Mouse (Mus musculus) right cerebral cortex, adult 18-20 months (tissue): ENCODE data around the gene Krt76.

Source experiments
- DNase-seq: peaks from one replicate; pipeline ENCODE4 v3.0.0; 2022; ENCODE audit warnings: mixed read lengths

The Krt76 gene

DNA sequence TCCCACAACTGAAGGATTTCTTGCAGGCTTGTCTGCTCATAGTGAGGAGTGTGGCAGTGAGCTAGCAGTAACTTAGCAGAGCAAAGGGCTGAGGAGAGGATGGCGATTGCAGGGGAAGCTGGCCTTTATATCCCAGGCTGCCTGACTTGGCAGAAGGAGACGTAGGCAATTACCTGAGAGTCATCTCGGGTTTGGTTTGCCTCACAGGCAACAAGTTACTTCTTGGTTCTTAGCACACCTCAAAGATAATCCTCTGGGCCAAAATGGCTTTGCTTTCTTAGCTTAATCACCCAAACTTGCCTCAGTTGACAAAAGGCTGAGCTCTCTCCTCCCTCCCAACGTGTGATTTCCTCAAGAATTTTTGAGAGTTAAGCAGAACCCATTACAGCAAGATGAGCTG, at the start of gene Krt76:
Krt76 (minus strand) TSS at position 101 of the 400 bp plus-strand sequence.
- DNase-seq: no peak

DNA sequence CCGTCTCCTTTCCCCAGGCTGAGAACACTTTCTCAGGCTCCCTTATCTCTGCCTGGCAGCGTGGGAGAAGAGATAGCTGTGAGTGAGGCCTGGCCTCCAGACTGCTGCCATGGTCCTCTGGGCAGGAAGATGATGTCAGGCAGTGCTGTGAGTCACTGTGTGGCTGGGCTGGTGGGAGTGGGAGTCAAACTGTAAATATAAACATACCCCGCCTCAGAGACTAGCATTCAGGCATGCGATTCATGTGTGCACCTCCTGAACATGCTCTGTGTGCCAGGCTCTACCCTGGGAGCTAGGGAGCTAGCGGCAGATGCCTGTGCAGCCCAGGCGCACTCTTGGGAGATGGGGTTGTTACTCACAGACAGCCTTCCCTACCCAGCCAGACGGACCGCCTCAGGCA, 49.2 kb upstream of the Krt76 start:
- DNase-seq: peak; percentile 7

DNA sequence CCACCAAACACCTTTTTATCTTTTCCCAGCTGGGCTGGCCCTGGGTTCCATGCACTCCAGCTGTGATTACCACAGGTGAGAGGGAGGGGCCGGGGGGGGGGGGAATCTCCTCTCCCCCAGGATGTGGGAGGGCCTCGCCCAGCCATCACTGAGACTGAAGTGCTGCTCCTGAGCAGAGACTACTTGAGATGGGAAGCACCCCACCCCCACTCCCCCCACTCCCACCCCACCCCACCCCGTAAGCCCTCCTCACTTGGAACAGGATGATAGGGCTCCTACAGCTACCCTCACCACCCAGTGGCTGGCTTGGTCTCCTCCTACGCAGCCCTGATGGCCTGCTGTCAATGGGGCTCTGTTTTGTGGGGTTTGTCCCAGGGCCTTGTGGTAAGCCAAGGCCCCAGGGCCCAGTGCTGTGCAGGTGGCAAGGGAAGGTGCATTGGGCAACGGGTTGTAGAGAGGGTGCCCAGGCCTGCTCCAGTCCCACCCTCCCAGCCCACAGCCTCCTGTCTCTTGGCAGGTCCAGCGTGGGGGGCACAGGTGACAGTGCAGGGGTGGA, 47.6 kb upstream of the Krt76 start, which contains the start of gene Krt79:
Krt79 (minus strand) TSS at position 51 of the 556 bp plus-strand sequence.
- DNase-seq: no peak

DNA sequence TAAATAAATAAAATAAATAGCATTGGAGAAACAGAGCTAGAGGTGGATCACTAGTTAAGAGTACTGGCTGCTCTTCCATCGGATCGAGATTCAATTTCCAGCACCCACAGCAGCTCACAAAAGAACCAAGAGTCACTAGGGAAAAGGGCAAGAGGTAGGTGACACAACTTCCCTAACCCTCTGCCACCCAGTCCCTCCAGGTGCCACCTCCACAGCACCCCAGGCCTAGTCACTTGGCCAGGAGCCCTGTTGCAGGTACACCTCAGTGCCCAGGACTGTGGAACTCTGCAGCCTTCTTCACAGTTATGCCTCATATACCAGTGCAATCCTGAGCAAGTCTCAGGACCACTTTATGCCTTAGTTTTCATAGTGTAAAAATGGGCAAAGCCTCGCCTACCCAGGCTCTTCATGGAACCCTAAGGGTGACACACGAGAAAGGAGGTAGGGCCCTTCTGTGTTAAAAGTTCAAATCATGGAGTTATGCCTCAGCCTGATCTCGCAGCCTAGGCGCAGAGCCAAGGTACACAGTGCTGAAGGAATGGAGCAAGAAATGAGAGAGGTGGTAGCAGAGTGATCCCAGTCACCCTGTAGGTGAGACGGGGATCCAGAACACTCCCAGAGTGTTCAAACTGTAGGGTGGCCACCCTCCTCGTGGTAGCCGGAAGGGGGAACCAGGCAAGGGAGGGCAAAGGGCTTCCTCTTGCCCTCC, 46.0 kb upstream of the Krt76 start:
- no peak for DNase-seq

DNA sequence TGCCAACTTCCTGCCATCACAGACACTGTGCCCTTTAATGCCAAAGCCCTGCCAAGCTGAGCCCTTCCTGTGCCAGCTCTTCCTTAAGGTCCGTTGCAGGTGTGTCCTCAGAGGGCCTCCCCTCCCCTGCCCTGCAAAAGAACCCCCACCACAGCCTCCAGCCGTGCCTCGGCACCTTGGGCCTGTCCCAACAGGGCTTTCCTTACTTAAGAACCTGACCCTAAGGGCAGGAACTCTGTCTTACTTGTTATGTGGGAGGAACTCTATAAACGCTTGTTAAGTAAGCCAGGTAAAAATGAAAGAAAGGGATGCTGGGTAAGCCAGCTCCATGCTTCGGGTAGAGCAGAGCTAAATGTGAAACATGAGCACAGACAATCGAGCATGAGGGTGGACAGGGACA, 40.3 kb upstream of the Krt76 start:
- DNase-seq: no peak

DNA sequence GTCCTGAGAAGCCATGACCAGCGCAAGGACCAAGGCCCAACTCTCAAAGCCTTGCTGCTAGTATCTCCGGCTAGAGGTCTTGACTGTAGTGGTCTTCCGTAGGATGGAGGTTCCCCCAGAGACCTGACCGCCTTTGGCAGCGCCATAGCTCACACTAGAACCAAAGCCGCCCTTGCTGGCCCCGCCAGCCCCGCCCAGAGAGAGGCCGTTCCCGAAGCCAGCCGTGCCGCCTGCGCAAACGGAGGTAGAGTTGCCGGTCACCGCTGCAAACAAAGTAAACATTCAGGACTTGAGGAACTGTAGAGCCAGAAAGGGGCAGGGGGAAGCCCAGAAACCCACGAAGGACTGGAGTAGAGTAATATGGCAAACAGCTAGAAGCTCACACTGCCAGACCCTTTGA, 36.9 kb upstream of the Krt76 start:
- no peak for DNase-seq

DNA sequence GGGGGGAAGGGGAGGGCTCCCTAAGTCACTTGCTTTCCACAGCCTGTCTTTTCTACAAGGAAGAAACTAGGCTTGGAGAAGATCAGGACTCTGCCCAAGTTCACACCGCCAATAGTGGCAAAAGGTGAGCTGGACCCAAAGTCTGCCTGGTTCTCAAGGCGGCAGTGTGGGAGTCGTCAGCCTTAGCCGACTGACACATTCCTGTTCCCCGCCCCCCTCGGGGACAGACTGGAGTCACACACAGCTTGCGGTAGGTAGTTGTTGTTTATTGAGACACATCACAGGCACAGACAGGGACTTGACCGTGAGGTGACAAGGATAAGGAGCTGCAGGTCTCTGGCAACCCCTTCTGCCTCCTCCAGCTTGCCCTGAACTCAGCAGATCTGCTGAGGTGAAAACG, 36.4 kb upstream of the Krt76 start:
- DNase-seq: no peak

DNA sequence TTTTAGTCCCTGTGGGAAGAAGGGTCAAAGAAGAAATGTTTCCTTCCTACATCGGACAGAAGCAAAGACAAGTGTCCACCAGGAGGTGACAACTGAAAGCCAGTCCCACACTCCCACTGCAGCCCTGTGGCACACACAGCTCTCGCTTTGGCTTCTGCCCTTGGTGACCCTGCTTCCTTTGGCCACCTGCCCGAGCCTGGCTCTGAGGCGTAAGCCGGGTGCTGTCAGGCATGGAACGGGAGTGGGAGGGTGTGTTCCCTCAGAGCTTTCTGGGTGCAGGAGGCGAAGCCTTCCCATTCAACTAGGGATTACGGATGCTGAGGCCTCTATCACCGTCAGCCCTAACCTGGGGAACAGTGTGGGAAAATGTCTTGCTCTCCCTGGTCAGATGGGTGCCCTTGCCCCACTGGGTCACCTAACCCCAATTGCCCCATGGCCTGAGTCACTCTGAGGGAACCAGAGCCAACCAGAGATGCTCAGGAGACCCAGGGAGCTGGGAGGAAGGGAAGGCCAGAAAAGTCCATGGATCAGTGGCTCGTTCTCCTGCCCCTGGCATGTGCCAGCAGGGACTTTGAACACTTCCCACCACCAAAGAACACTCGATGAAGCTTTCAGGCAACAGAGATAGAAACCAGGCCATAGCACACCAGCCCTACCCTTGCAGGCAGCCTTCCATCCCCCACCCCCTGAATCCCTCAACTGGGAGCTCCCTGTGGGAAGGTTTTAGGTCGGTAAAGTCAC, 34.8 kb upstream of the Krt76 start:
- no peak for DNase-seq

DNA sequence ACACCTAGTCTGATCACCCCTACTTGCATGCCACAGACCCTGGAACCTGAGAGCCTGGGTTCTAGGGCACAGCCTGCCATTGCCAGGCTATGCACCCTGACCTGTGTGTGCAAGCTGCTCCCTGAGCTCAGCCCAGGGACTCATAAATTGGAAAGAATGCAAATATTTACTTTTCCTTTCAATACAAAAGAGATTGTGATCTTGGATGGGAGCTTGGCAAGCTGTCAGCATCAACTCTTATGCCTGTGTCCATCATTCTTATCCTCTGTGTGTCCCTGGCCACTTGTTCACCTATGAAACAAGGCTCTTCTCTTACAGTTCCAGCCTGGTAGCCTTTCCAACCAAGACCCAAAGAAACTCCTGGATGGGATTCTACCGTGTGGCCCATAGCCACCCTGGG, 32.3 kb upstream of the Krt76 start:
- no peak for DNase-seq

- DNase-seq: no peak
Measured at GRCm38 (mm10) chr15:101924635-101925034, 31.9 kb upstream of the Krt76 start, which contains the start of gene Krt4. TSS of gene Krt4 (minus strand) at chr15:101924735.

DNA sequence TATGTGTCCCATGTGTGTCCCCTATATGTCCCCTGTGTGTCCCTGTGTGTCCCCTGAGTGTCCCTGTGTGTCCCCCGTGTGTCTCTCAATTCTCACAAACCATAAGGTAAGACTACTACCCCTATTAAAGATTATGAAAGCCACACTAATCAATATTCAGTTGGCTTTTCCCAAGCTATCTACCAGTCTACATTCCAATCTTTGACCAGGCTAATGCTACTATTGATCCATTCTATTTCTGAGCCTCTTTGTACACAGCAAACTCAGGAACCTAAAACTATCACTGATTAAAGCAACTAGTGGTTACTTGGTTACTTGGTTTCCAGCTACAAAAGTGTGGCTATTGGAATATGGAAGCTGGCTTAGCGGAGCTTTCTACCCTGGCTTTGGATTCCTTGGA, 29.6 kb upstream of the Krt76 start:
- DNase-seq: no peak

DNA sequence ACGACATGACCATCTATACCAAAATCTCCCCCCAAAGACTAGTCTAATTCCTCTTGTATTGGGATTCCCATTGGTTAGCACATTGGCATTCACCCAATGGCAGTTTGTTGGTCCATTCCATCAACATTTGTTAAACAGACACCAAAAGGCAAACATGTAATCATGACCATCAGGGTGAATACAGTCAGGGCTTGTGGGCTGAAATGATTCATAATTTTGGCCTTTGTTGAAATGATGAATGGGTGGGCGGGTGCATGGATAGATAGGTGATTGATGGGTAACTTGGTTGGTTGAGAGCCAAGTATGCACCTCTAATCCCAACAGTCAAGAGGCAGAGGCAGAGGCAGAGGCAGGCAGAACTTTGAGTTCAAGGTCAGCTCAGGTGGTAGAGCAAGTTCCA, 23.4 kb upstream of the Krt76 start:
- DNase-seq: no peak

DNA sequence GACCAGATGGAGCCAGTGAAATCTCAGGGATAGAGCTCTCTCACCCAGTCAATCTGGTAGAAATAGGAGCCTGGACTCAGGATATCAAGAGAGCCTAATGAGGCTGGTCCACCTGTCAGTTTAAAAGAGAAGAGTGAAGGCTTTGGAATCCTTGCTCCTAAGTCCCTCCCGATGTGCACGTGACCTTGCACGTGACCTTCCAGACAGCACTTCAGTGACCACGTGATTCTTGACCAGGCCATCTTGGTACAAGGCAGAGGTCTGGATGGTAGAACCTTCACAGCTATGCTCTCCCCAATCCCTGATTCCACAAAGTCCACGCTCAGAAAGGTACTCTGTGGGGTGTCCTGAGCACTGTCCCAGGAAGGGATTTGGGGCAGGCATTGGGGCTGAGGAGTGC, 12.1 kb upstream of the Krt76 start:
- no peak for DNase-seq

- no peak for DNase-seq
Measured at GRCm38 (mm10) chr15:101902171-101903149, 9.7 kb upstream of the Krt76 start.

DNA sequence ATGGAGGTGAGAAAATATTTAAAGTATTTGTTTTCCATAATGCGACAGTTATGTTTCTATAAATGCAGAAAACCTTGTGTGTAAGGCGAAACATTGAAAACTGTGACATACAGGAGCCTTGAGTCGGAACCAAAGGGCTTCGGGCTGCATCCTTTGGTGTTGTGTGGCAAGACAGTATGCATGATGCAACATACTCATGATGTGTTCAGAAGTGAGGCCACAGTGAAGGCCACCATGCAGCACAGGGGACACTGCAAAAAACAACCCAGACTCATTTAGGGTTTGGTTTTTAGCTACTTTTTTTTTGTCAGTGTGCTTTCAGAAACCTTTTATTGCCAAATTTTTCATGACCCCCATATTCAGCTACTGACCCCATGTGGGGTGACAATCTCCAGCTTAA, 2.5 kb upstream of the Krt76 start:
- DNase-seq: no peak

DNA sequence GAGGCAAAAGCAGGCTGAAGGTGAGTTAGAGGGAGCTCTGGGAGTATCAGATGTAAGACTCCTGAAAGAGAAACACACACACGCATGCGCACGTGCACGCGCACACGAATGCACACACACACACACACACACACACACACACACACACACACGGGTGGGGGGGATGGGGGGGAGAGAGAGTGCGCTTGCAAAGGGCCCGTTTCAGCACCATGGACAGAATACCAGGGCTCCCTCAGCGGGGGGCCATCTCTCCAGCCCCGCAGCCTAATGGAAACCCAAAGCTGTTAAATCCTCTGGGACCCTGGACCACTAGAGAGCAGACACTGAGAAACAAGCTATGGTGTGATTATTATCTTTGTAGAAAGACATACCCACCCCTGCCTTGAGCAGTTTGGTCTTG, 12.9 kb downstream of the Krt76 start:
- DNase-seq: no peak

DNA sequence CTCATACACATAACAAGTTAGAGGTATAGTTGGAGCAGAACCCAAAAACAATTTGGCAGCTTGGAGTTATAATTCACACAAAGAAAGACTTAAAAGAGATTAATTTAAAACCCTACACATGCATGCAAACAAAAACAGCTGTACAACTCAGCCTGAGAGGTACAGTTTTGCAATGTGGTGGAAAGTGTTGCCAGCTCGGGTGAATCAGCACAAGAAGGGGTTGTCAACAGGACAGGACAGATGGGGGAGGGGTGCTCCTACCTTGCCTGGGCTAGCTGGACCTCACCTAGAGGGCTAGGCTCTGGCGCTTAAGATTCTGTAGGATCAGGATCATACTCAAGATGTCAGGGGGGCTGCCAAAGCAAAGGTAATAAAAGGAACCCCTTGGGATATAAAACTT, 14.7 kb downstream of the Krt76 start:
- no peak for DNase-seq

GRCm38 (mm10) chr15:101874383-101874782, 18.3 kb downstream of the Krt76 start:
- no peak for DNase-seq

DNA sequence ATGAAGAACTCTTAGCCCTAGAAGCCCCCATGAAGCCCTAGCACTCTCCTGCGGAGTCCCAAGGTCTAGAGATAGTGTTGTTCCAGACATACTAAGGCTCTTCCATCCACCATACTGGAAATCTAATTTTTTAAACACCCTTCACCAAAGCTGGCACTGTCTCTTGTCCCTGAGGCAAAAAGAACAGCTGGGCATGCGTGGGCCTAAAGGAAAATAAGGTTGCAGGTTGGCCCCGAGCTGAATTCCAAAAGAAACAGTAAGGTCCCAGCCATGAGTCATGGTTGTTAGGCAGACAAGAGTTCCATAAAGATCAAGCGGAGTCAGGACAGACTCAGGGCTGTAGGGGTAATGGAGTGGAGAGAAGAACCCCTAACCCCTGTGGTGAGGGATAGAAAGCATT, 19.5 kb downstream of the Krt76 start:
- DNase-seq: peak; percentile 53

DNA sequence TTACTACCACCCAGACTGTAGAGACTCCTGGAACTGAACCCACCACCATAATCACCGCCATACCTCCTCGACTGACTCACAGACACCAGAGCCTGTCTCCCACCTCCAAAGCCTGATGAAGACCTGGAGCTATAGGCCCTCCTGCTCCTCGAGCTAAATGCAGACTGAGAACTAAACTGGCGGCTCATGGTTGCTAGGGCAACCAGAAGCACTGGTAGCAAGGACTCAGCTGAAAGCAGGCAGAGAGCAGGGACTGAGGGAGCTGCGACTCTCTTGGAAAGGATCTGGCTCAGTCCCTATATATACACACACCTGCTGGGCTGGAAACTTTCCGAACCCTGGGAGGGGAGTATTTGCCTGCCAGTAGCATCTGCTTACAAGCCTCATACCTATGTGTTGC, 23.3 kb downstream of the Krt76 start, which contains the start of gene Krt77:
Krt77 (minus strand) TSS at position 275 of the 400 bp plus-strand sequence.
- peak; percentile 80 for DNase-seq

DNA sequence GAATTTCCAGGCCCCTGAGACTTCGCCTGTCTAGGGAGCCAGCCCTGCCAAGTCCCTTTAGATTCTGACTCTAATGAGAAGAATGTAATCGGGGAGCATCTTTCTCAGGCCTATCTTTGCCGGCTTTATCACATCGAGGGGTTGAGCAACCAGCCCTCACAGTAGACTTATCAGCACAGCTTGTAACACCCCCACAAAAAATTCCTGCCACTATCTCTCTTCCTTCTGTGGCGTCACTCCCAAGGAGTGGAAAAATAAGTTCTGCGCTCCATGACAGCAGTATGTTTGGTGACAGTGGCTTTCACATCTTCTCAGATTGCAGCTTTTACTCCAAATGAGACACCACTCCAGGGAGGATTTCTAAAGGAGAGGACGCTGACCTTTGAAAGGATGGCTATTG, 26.0 kb downstream of the Krt76 start:
- DNase-seq: peak; percentile 68

GRCm38 (mm10) chr15:101860421-101861130, 32.1 kb downstream of the Krt76 start:
- no peak for DNase-seq
